Mouse (Mus musculus) kidney, postnatal 25 days (tissue): Measurements from ENCODE around the gene Il6st.

ENCODE experiments used
- DNase-seq, 2 experiments: peaks; one replicate each; pipeline ENCODE4 v3.0.0; 2021; ENCODE audit warnings: mixed read lengths in 2 of 2

The Il6st gene

DNA sequence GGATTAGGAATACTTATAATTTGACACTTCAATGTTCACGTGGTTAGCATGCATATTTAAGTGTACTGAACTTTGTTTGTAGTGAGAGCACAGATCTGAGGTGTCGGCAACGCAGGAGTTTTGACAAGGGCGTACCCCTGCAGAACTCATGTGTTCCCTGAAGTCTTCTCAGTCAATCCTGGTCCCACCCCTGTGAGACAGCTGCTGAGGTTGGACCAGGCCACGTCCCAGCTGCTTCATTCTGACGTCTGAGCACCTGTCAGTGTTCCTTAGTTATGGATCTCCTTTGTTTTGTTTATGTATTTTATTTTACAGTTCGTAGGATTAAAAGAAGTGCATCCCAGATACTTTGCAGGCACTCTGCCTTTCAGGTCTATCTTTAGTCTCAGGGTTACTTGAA is 19.1 kb downstream of the Il6st start:
- no peak for DNase-seq

DNA sequence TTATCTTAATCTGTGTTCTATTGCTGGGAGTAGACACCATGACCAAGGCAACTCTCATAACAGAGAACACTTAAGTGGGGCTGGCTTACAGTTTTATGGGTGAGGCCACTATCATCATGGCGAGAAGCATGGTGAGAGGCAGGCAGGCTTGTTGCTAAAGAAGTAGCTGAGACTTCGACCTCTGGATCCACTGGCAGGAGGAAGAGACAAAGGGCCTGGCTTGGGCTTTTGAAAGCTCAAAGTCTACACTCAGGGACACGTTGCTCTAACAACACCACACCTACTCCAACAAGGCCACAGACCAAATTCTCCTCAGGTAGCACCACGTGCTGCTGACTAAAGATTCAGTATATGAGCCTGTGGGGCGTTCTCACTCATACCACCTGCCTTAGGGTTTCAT is 22.4 kb downstream of the Il6st start:
- DNase-seq: peak; percentile 31 to 68

DNA sequence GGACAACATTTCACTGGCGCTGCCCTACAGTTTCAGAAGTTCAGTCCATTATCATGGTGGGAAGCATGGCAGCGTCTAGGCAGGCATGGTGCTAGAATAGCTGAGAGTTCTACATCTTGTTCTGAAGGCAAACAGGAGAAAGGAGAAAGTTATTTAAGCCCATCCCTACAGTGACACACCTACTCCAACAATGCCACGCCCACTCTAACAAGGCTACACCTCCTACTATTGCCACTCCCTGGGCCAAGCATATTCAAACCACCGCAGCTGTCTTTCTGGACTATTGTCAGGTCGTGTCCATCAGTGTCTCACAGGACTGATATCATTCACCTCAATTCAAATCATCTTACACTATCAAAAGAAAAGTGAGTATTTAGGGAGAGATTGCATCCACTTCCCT is 22.8 kb downstream of the Il6st start:
- no peak for DNase-seq

DNA sequence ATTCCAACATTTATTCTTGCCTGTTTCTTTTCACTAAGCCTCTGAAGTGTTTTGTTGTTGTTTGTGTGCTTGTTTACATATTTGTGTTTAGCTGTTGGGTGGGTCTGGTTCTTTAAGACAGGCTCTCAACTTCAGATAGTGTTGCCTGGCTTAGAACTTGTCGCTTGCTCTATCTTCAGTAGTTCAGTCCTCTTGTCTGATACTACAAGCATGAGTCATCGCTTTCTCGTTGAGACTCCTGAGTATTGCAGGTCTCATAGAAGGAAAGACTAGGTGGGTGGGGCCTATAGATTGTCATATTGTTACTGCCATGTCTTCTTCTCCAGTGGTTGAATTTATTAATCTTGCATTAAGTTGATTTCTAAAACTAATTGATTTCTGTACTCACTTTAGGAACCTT is 26.2 kb downstream of the Il6st start:
- DNase-seq: no peak

DNA sequence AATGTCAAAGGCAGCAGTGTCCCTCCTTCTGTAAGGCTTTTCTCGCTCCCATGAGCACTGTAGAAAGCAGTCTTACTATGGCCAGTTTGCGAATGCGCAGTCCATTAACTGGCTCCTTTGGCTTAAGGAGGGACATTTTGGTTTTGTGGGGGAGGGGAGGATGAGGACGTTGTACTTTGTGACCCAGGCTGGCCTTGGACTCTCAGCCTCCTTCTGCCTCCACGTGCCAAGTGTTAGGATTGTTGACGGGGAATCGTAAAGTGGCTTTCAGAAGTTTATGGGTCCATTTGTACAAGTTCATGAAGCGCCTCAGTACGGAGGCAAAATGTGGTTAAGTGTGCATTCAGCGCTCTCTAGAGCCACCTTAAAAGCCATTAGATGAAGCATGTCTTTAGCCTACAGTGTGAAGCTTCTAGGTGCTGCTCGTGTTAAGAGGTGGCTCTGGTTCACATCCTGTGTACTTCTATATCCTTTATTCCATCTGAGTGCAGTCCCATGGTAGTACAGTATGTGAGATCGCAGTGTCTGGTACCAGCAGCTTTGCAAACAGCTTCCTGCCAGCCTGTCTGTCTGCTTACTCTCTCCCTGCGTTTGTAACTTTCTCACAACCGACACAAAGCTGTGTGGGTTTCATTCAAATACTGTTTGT is 27.9 kb downstream of the Il6st start:
- DNase-seq: peak in 1 of 2 experiments; percentile 34

DNA sequence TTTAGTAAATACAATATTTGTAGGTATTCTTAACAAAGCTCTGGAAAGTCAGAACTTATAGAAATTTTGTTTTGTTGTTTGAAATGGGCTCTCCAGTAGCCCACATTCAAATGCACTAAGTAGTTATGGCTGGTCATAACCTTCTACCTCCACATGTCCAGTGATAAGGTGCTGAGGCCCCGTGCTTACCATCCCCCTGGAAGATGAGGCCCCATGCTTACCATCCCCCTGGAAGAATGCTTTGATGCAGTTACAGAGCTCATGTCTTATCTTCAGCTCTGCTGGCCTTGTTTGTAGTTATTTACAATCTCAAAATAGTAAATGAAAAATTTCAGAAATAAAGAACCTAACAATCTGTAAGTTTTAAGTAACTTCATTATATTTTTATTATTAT is 28.4 kb downstream of the Il6st start:
- DNase-seq: no peak

DNA sequence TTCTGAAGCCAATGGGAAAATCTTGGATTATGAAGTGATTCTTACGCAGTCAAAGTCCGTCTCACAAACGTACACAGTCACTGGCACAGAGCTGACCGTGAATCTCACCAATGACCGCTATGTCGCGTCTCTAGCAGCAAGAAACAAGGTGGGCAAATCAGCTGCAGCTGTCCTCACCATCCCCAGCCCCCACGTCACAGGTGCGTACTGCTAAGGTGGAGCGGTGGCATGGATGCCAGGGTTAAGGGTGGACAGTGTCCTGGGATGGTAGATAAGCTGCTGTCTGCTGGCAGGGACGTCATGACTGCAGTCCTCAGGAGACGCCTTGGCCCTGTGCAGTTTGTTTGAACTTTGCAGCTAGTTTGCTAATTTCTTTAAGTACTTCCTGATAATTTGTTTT is 30.7 kb downstream of the Il6st start:
- no peak for DNase-seq

DNA sequence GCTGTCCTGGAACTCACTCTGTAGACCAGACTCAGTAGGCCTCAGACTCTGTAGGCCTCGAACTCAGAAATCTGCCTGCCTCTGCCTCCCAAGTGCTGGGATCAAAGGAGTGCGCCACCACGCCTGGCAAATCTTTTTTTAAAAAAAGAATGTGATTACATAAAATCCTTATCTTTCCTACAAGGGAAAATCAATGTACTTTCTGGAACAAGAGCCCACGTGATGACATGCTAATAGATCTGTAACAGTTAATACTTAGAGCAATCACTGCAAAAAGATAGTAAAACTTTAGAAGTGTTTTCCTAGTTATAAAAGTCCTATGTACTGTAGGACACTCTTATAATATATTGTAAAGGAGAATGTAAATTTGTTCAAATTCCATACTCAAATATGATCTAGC is 36.2 kb downstream of the Il6st start:
- DNase-seq: no peak

DNA sequence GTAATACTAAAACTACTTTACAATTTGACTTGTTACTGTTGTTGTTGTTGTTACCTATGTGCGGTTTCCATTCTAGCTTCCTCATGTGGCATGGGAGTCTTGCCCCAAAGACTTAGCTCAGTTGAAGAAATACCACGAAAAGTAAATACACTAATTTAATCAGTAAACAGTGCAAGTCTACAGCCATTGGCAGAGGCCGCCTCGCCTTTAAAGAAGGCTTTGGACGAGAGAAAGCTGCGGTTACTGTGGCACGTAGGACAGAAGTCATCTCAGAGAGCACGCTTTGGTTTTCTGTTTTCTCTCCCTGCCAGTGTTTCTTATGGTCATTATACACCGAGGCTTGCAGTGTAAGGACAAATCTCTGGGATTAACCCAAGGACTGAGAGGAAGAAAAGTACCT is 36.6 kb downstream of the Il6st start:
- DNase-seq: no peak

DNA sequence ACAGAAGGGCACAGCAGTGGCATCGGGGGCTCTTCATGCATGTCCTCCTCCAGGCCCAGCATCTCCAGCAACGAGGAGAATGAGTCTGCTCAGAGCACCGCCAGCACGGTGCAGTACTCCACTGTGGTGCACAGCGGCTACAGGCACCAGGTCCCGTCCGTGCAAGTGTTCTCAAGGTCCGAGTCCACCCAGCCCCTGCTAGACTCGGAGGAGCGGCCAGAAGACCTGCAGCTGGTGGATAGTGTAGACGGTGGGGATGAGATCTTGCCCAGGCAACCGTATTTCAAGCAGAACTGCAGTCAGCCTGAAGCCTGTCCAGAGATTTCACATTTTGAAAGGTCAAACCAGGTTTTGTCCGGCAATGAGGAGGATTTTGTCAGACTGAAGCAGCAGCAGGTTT is 40.0 kb downstream of the Il6st start:
- DNase-seq: no peak

DNA sequence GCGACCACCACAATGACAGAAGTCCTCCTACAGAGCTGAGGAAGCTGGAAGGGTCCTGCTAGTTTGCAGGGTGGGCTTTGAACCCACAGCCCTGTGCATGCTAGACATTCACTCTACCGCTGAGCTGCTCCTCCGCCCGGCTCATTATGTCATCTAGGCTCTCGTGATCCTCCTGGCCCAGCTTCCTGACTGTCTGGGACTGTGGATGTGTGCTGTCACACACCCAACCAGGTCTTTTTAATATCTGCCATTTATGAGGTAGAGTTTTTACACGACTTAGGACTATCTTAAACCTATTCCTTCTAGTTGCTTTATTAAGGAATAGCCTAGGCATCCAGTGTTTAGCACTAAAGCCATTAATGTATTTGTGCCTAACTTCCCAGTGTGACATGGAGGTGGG is 41.6 kb downstream of the Il6st start:
- peak in 1 of 2 experiments; percentile 27 for DNase-seq

DNA sequence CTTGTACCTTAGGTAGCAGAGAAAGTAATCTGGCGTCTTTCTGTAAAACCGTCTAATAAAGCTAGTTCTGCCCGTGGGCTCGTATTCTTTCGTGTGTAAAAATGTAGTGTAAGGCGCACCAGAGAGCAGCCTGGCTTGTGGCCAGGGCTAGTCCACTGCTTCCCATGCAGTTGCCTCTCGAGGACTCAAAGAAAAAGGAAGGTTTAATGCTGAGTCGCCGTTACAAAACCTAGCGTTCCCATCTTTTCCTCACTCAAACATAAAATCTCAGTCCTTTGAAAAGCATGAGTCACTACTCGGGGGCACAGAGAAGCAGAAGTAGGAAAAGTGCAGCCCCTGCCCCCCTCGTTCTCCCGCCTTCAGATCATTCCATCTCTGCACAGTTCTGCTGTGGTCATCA is 42.9 kb downstream of the Il6st start:
- peak; percentile 27 to 36 for DNase-seq

DNA sequence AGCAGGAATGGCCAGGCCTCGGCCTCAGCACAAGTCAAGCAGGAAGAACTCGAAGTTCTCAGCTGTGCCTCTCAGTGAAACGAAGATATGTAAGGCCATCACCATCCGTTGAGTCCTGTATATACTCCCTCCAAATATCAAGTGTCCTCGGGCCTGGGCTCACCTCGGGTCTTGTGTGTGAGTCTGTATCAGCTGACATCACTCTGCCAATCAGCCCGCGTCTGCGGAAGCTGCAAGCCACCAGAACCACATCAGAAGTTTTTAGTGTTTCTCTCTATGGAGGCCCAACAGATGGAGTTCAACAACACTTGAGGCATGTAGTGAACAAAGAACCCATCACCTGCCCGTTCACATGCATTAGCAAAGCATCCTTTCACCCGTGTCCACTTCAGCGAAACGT is 43.8 kb downstream of the Il6st start:
- DNase-seq: peak in 1 of 2 experiments; percentile 31

DNA sequence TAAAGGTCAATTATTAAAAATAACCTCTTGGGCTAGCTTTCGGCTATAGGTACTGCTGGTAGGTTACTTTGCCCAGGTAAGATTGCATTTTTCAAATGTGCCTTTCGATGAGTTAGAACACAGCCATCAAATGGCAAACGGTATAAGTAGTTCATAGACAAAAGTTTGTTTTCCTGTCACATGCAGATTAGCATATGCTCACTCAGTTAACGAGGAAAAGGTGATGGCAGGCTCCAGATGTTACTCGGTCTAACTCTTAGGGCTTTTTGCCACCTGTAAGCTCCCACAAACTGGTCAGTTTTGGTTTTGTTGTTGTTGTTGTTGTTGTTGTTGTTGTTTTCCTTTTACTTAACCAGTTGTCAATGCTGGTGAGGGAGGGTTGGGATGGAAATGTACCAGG is 44.6 kb downstream of the Il6st start:
- DNase-seq: no peak

DNA sequence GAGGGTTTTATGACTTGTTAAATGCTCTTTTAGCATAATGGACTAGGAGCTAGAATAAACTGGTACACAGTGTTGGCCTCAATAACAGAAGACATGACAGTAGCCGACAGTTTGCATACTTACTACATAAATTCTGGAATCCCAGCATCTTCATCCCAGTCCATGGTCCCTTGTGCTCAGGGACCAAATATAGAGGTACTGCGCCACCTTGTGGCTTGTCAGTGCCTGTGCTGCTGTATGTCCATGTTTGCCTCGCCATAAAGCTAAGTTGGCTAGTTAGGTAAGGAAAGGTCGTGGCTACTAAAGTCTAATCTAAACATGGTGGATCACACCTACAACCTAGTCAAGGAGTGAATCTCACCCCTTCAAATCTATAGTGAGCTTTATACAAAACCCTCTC is 45.6 kb downstream of the Il6st start:
- DNase-seq: peak; percentile 57 to 70

DNA sequence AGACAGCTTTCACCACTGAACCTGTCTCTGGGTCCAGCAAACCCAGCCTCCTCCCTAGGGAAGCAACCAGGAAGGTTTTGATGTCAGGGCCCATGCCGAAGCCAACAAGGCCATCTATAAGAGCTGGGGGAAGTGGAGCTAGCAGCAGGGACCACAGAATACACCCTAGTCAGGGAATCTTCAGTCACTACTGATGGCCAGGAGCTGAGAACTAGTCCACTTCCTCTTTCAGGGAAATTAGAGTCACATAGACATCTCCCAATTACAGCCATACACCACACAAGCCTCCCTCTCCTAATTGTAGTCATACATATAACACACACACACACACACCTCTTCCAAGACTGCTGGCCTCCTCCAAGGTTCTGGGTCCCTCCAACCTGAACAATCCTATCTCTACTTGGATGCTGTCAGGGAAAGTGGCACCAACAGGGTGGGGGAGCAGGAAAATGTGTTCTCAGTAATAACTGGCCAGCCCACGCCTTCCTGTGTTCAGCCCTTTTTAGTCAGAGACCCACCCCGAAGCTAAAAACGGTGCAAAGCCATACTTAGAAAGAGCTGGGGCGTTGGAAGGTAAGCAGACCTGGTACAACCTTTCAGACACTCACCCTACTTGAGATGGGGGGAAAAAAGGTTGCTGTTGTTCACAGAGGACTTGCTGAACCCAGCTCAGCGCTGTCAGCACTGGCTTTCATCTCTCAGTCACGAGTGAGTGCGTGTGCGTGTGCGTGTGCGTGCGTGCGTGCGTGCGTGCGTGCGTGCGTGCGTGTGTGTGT is 46.8 kb downstream of the Il6st start:
- DNase-seq: no peak

DNA sequence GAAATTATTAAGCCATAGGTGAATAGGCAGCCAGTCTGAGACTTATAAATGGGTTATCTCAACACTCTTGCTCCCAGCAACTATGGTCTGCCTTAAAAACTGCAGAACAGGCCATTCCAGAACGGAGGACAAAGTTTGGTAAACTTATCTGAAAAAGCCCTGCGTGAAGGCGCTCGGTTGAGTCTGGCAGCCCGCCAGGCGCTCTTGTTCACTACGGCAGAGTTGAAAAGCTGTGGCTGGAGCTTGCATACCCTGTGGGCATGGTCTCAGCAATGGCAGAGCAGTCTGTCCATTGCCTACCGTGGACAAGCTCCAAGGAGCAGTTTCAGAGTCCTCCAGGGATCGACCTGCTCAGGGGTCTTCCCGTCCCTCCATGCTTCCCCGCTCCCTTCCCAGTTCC is 47.4 kb downstream of the Il6st start:
- DNase-seq: peak; percentile 52 to 59

DNA sequence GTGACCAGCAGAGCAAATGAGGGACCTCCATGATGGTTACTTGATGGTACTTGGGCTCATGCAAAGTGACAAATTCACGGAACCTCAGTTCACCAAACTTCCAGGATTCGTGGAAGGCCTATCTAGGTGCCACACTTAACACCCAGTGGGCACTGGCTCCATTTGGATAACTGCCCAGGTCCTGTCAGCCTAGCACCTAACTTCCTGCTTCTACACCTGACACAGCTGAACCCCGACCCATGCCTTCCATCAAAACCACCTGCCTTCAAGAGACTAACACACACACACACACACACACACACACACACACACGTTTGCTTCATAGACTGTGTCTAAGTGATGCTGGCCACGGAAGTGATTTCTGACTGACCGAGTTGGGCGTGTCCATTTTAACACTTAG is 47.9 kb downstream of the Il6st start:
- no peak for DNase-seq

DNA sequence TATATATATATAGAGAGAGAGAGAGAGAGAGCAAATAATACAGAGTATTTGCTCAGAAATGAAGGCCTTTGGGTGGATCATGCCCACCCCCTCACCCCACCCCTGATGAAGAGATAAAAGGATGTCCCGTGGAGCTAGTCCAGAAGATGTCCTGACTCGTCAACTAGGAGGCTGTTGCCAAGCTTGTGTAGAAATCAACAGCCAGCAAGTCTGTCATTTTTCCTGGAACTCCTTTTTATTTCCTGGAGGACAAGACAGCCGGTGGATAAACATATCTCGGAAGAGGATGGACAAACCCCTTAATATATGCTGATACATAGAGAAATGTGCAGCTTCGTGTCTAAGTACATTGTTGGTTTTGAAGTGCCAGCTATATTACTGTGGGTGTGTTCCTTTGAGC is 49.0 kb downstream of the Il6st start:
- DNase-seq: no peak

DNA sequence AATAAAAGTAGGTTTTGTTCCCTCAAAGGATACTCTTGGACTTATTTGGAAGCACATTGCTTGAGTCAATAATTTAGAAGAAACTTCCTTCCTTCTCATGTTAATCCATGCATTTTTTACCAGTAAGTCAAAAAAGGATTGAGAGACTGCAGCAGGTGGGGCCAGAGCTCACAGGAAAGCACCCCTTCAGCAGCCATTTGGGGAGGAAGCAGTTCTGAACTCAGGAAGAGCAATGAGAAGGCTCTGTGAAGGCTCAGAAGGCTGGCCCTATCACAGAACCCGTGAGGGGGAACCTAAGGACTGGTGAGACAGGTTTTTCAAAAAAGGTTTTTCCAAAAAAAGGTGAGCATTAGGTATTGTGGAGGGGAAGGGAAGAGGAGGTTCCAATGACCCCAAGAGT is 50.7 kb downstream of the Il6st start:
- DNase-seq: no peak

DNA sequence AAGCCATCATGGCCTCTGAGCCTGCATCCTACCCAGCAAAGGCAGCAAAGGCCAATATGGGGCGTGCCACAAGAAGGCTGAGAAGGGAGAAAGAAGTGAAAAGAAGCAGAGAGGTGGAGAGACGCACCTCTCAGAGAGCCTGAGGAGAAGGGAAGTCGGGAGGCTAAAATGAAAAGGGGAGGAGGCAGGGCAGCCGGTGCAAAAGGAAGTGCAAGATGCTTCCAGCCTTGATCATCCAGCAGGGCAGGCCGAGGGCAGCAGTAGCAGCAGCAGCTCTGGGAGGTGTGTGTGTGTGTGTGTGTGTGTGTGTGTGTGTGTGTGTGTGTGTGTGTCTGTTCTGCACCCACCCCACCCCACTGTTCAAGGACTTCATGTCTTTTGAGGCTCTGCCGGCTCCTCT is 58.4 kb downstream of the Il6st start:
- DNase-seq: no peak

DNA sequence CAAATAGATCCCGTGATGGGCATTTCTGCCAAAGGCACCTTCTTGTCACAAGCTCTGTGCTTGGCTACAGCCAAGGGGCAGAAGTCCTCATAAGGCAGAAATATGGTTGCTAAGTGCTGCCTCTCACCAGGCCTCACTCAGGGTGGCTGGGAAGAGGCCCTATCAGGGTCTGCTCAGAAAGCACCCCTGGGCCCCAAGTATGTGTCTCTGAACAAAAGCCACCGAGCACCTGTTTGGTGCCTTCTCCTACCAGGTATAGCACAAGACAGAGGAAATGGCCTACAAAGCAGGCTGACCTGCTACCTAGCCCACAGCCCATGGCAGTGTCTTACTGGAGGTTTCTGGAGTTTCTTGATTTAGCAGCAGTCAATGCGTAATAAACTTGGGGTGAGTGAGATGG is 59.0 kb downstream of the Il6st start:
- no peak for DNase-seq

DNA sequence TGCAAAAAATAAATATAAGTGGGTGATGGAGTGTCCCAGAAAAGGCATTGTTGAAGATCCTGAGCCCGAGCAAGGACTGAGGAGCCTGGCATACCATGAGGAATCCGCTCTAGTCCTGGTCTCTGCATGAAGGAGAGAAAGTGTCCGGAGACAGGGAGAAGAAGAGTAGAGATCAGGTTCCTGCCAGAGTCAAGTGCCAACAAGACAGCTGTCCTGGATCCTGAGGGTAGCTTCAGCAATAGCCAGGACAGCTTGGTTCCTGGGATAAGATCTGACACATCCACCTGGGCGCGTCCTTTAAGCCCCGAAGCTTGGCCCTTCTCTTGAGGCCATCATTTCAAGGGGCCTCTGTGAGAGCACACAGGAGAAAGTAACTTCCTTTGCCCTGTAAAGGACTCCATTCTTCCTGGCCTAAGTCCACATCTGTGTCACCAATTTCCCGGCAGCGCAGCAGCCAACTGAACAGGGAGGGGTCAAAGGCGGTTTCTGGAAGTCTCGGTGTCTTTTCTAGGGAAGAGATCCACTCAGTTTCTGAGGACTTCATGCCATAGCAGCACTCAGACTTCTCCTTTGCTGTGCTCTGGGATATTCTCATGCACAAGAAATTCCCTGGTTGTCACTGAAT is 59.6 kb downstream of the Il6st start:
- peak in 1 of 2 experiments; percentile 40 for DNase-seq

DNA sequence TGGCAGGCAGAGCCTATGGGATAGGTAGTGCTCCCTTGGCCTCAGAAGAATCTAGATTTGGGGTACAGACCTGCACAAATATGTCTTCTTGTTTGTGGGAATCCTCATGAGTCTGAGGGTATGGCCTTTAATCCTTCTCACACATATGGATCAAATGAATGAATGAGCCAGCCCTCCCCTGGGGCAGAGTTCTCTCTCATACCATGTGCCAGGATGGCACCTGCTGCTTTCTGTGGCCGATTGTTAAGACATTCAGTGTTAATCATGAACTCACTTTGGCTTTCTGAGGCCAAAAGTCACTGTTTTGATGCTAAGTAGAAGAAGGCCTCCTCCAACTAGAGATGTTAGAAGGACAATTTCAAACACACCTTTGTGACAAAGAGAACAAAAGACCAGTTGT is 63.3 kb downstream of the Il6st start:
- peak; percentile 61 to 74 for DNase-seq
